Mouse (Mus musculus): Measurements from ENCODE around the gene Efhc2. TPM values are rescaled to one million over a fixed set of nuclear protein-coding genes. Genes with fewer than 3 reads are reported as not detected.

Efhc2 gene
- under 1 TPM; 0.08 to 0.16 TPM for total RNA-seq (2021)

- intact Hi-C loops (cut with DNase I), result no loop called here
- DNase-seq (ENCODE audit: low spot score), result no peak
Measured at GRCm38 (mm10) chrX:17319126-17319583, at the start of gene Efhc2. Gene Efhc2 (minus strand): TSS chrX:17319368.

- no peak for DNase-seq (ENCODE audit: low spot score)
- intact Hi-C loops (cut with DNase I), result no loop called here
Measured at GRCm38 (mm10) chrX:17365114-17365513, 45.9 kb upstream of the Efhc2 start.

GRCm38 (mm10) chrX:17300349-17300880, 18.8 kb downstream of the Efhc2 start:
- no peak for DNase-seq (ENCODE audit: low spot score)
- intact Hi-C loops (cut with DNase I), result no loop called here

- intact Hi-C loops (cut with DNase I), result no loop called here
Measured at GRCm38 (mm10) chrX:17283899-17284298, 35.3 kb downstream of the Efhc2 start.

GRCm38 (mm10) chrX:17225141-17225540, 94.0 kb downstream of the Efhc2 start:
- no peak for DNase-seq (ENCODE audit: low spot score)
- intact Hi-C loops (cut with DNase I), result no loop called here

More at GRCm38 (mm10) chrX:17283899-17284298, 35.3 kb downstream of the Efhc2 start:
- DNase-seq (ENCODE audit: low spot score), result no peak

GRCm38 (mm10) chrX:17217451-17217850, 101.7 kb downstream of the Efhc2 start:
- DNase-seq (ENCODE audit: low spot score), result no peak
- intact Hi-C loops (cut with DNase I), result no loop called here

- intact Hi-C loops (cut with DNase I), result no loop called here
- DNase-seq (ENCODE audit: low spot score), result no peak
Measured at GRCm38 (mm10) chrX:17213515-17213914, 105.7 kb downstream of the Efhc2 start.

GRCm38 (mm10) chrX:17175748-17176147, 143.4 kb downstream of the Efhc2 start:
- intact Hi-C loops (cut with DNase I), result no loop called here
- DNase-seq (ENCODE audit: low spot score), result no peak

- DNase-seq (ENCODE audit: low spot score), result no peak
- intact Hi-C loops (cut with DNase I), result no loop called here
Measured at GRCm38 (mm10) chrX:17165638-17166037, 153.5 kb downstream of the Efhc2 start.
